Mouse (Mus musculus) neutrophil, adult 65 days (primary cell): ENCODE data around the gene Fam50a. TPM values are rescaled to one million over a fixed set of nuclear protein-coding genes. Genes with fewer than 3 reads are reported as not detected.

Source experiments
- total RNA-seq: library from RNA; stranded (reverse); gene quantifications from 2 replicates; pipeline ENCODE4 v1.2.4, GENCODE M21; 2023

Fam50a gene
- total RNA-seq, result 35.7 and 39.2 TPM in 2 replicates

GRCm38 (mm10) chrX:74312540-74313464 is at the start of gene Fam50a:
Gene Fam50a, plus strand, starts transcription at chrX:74313033.

GRCm38 (mm10) chrX:74270062-74270901 is 42.6 kb upstream of the Fam50a start, which contains the start of gene Rpl10:
Gene Rpl10, plus strand, starts transcription at chrX:74270812.

GRCm38 (mm10) chrX:74281732-74282394 is 31.0 kb upstream of the Fam50a start, which contains the start of the genes Taz and Dnase1l1:
Gene Taz, plus strand, starts transcription at chrX:74281912.
Gene Dnase1l1, minus strand, starts transcription at chrX:74282337.

GRCm38 (mm10) chrX:74296538-74297448 is 16.0 kb upstream of the Fam50a start, which contains the start of gene Atp6ap1:
Gene Atp6ap1, plus strand, starts transcription at chrX:74297097.

GRCm38 (mm10) chrX:74304867-74305700 is 7.7 kb upstream of the Fam50a start, which contains the start of gene Gdi1:
Gene Gdi1, plus strand, starts transcription at chrX:74304998.

GRCm38 (mm10) chrX:74328725-74329161 is 15.9 kb downstream of the Fam50a start, which contains the start of gene Plxna3:
Gene Plxna3, plus strand, starts transcription at chrX:74329066.

GRCm38 (mm10) chrX:74353467-74353770 is 40.6 kb downstream of the Fam50a start, which contains the start of gene Lage3:
Gene Lage3, minus strand, starts transcription at chrX:74353618.

Other genes starting within 250 kb of the Fam50a start
- gene Opn1mw, start 185.6 kb upstream of the Fam50a start, total RNA-seq, result not detected in 2 replicates
- gene Mecp2, start 177.7 kb upstream of the Fam50a start, total RNA-seq, result 21.5 and 32.4 TPM in 2 replicates
- gene Tex28, start 145.2 kb upstream of the Fam50a start, total RNA-seq, result not detected in 2 replicates
- not detected in 2 replicates for gene Tktl1, start 135.8 kb upstream of the Fam50a start, total RNA-seq
- gene Flna, start 63.2 kb upstream of the Fam50a start, total RNA-seq, result 1,682 and 1,969 TPM in 2 replicates
- gene Emd, start 58.3 kb upstream of the Fam50a start, total RNA-seq, result 35.8 and 51.3 TPM in 2 replicates
- gene Rpl10, start 42.2 kb upstream of the Fam50a start, total RNA-seq, result 315 and 369 TPM in 2 replicates
- 42.0 and 53.3 TPM in 2 replicates for gene Taz, start 31.1 kb upstream of the Fam50a start, total RNA-seq
- gene Dnase1l1, start 30.7 kb upstream of the Fam50a start, total RNA-seq, result 21.8 and 30.6 TPM in 2 replicates
- gene Atp6ap1, start 15.9 kb upstream of the Fam50a start, total RNA-seq, result 176 and 181 TPM in 2 replicates
- 248 and 265 TPM in 2 replicates for gene Gdi1, start 8.0 kb upstream of the Fam50a start, total RNA-seq
- gene Plxna3, start 16.0 kb downstream of the Fam50a start, total RNA-seq, result 0.28 and 0.59 TPM in 2 replicates
- gene Lage3, start 40.6 kb downstream of the Fam50a start, total RNA-seq, result 16.1 and 16.2 TPM in 2 replicates
- 15.9 and 19.4 TPM in 2 replicates for gene Ubl4a, start 60.2 kb downstream of the Fam50a start, total RNA-seq
- 17.2 and 19.4 TPM in 2 replicates for gene Slc10a3, start 60.3 kb downstream of the Fam50a start, total RNA-seq
- gene Fam3a, start 80.2 kb downstream of the Fam50a start, total RNA-seq, result 9.1 and 9.9 TPM in 2 replicates
- gene Ikbkg, start 80.3 kb downstream of the Fam50a start, total RNA-seq, result 26.1 and 42.9 TPM in 2 replicates
- 378 and 394 TPM in 2 replicates for gene G6pdx, start 116.2 kb downstream of the Fam50a start, total RNA-seq
- gene Gm6880, start 168.4 kb downstream of the Fam50a start, total RNA-seq, result not detected in 2 replicates